Mouse (Mus musculus): ENCODE measurements around the gene Nat9. TPM values are rescaled to one million over a fixed set of nuclear protein-coding genes. Genes with fewer than 3 reads are reported as not detected.

Gene Nat9
- polyA plus RNA-seq, 1 experiment from 2014 or later: 13.7 TPM

DNA sequence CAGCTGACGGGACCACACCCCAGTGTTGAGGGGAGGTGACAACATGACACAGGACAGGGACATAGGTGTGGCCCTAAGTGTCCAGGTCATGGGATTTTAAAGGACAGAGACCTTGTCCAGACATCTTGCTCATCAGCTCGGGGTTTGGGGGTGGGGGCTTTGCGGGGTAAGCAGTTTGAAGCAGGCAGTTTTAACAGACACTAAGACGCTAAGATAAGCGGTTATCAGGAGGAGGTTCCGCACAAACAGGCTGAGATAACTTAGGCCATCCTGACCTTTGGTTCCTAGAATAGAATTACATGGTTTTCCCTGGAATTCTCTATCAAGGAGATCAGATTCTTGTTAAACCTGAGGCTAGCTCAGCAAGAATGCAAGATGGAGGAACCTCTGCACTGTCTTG lies 7.0 kb upstream of the Nat9 start:
- peaks cover 11% of the 10 kb centered on the region for H3K4me1 ChIP-seq (ENCODE audit: control insufficient read depth, insufficient read depth, low read length)
- no peak for ATAC-seq (replicated peaks; ENCODE audit: insufficient number of reproducible peaks, low FRiP score, low TSS enrichment)
- no peaks in the 10 kb centered on the region for H3K36me3 ChIP-seq (ENCODE audit: control insufficient read depth, insufficient read depth, low read length)
- H3K9ac ChIP-seq (ENCODE audit: low read depth, low read length): no peak overlapping the region
- no peaks in the 10 kb centered on the region for H3K27me3 ChIP-seq (ENCODE audit: control insufficient read depth, insufficient read depth, low read length)
- no peaks in the 10 kb centered on the region for H3K9me3 ChIP-seq (replicated peaks; ENCODE audit: control insufficient read depth, low read length)
- H3K27ac ChIP-seq (ENCODE audit: low read depth, low read length): no peak overlapping the region
- WGBS (ENCODE audit: insufficient replicate concordance): 37% methylated on average over 6 of the region's 6 CpGs
- H3K4me3 ChIP-seq (ENCODE audit: low read depth, low read length): no peak overlapping the region
- no peak overlapping the region for H3K4me2 ChIP-seq

DNA sequence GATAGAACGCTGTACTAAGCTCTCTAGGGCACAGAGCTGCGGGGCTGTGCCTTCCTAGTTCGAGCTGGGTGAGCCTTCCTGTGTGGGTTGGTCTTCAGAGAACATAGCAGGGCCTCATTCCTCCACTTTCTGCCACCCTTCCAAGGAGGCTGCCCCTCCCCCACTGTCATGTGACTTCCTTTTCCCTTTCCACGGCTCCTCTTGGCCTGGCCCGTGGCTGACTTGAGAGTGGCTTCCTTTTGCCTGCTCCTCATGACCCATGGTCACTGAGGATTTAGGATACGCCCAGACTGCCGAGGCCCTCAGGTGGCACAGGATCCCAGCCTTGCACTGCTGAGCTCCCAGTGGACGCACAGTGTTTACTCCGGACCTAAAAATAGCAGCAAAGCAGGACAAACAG lies 4.5 kb upstream of the Nat9 start:
- H3K36me3 ChIP-seq (ENCODE audit: control insufficient read depth, insufficient read depth, low read length): no peaks in the 10 kb centered on the region; the same call in 1 of the 2 replicates
- H3K4me2 ChIP-seq: no peak overlapping the region
- no peaks in the 10 kb centered on the region for H3K9me3 ChIP-seq (replicated peaks; ENCODE audit: control insufficient read depth, low read length)
- H3K27ac ChIP-seq (ENCODE audit: low read depth, low read length): 0 out of 2 replicates have a peak overlapping the region, but pooled peaks have one; percentile 54
- no peak for ATAC-seq (replicated peaks; ENCODE audit: insufficient number of reproducible peaks, low FRiP score, low TSS enrichment)
- no peak overlapping the region for H3K4me3 ChIP-seq (ENCODE audit: low read depth, low read length)
- H3K4me1 ChIP-seq (ENCODE audit: control insufficient read depth, insufficient read depth, low read length): peaks cover 15% of the 10 kb centered on the region
- no peaks in the 10 kb centered on the region for H3K27me3 ChIP-seq (ENCODE audit: control insufficient read depth, insufficient read depth, low read length)
- H3K9ac ChIP-seq (ENCODE audit: low read depth, low read length): no peak overlapping the region
- 34% methylated on average over 9 of the region's 9 CpGs for WGBS (ENCODE audit: insufficient replicate concordance)

DNA sequence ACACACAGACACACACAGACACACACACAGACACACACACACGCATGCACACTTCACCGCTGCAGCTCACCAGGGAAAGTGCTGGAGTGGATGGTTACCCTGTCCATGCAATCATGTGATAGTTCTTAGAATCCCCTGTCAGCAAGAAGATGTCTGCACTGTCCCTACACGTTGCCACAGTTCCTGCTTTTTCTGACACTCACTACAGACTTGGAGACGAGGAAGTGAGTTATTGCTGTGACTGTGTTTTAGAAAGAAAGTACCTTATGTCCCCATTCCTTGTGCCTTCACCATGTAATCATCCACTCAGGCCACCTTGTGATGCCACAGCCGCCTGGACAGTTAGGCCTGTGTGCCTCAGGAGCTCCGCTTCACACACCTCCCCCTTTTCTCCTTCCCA lies 1.6 kb upstream of the Nat9 start:
- no peaks in the 10 kb centered on the region; the same call in 1 of the 2 replicates for H3K36me3 ChIP-seq (ENCODE audit: control insufficient read depth, insufficient read depth, low read length)
- no peaks in the 10 kb centered on the region for H3K27me3 ChIP-seq (ENCODE audit: control insufficient read depth, insufficient read depth, low read length)
- WGBS (ENCODE audit: insufficient replicate concordance): 86% methylated on average over 6 of the region's 6 CpGs
- ATAC-seq (replicated peaks; ENCODE audit: insufficient number of reproducible peaks, low FRiP score, low TSS enrichment): no peak
- H3K4me1 ChIP-seq (ENCODE audit: control insufficient read depth, insufficient read depth, low read length): peaks cover 16% of the 10 kb centered on the region; the same call in 1 of the 2 replicates
- H3K9ac ChIP-seq (ENCODE audit: low read depth, low read length): no peak overlapping the region
- no peaks in the 10 kb centered on the region for H3K9me3 ChIP-seq (replicated peaks; ENCODE audit: control insufficient read depth, low read length)
- no peak overlapping the region for H3K4me3 ChIP-seq (ENCODE audit: low read depth, low read length)
- H3K4me2 ChIP-seq: no peak overlapping the region
- no peak overlapping the region for H3K27ac ChIP-seq (ENCODE audit: low read depth, low read length)

DNA sequence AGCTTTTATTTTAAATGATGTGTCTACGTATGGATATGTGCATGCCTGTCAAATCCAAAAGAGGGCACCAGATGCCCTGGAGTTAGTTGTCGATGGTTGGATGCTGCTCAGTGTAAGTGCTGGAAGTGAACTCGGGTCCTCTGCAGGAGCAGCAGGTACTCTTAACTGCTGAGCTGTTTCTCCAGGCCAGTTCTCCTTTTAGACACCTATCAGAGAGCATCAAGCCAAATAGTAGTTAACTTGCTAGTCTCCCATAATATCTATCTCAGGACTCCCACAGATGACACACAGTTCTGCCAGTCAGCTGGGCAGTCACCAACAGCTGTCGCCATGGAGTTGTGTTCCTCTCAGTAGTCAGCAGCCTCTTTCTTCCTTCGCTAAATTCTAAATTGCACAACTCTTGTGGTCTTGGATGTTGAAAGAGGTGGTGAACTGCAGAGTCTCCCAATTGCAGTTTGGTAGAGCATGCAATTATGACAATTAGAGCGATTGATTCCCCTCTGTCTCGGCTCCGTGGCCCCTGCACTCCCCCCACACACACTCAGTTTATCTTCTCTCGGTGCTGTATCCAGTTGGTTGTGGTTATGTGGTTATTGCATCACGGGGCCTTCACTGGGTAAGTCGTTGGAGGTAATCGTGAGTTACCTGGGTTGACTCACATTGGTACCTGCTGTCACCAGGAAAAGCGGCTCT lies 1.0 kb upstream of the Nat9 start:
- H3K4me3 ChIP-seq (ENCODE audit: low read depth, low read length): no peak overlapping the region
- H3K27ac ChIP-seq (ENCODE audit: low read depth, low read length): no peak overlapping the region
- ATAC-seq (replicated peaks; ENCODE audit: insufficient number of reproducible peaks, low FRiP score, low TSS enrichment): no peak
- no peaks in the 10 kb centered on the region; the same call in 1 of the 2 replicates for H3K27me3 ChIP-seq (ENCODE audit: control insufficient read depth, insufficient read depth, low read length)
- WGBS (ENCODE audit: insufficient replicate concordance): 82% methylated on average over 13 of the region's 13 CpGs
- no peak overlapping the region for H3K9ac ChIP-seq (ENCODE audit: low read depth, low read length)
- peaks cover 16% of the 10 kb centered on the region; the same call in 1 of the 2 replicates for H3K4me1 ChIP-seq (ENCODE audit: control insufficient read depth, insufficient read depth, low read length)
- H3K9me3 ChIP-seq (replicated peaks; ENCODE audit: control insufficient read depth, low read length): no peaks in the 10 kb centered on the region
- no peak overlapping the region for H3K4me2 ChIP-seq
- no peaks in the 10 kb centered on the region; the same call in 1 of the 2 replicates for H3K36me3 ChIP-seq (ENCODE audit: control insufficient read depth, insufficient read depth, low read length)

DNA sequence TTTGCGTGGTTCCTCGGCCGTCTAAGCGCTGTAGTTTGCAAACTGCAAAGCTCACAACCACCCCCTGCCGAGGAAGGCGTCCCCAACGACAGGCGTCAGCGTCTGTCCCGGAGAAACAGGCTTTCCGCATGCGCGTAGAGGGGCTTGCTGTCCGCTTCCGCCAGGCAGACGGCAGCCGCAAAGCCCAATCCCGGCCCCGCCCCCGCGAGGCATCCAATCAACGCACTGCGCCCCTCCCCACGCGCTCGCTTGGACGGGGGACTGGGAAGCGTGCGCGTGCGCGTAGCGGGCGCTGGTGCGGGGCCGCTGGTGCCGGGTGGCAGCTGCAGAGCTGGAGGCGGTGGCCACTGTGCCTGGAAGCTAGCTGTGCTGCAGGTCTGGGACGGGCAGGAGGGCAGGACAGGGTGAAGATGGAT lies 427 bp downstream of the Nat9 start, which contains the start of gene Tmem104:
Gene Tmem104 (plus strand): TSS at position 264 of the 416 bp plus-strand sequence.
- Histone ChIP-seq H3K4me1 (ENCODE audit: control insufficient read depth, insufficient read depth, low read length) (peaks cover 14% of the 10 kb centered on the region; the same call in 1 of the 2 replicates), H3K9ac (ENCODE audit: low read depth, low read length) (peak within 1 kb of the TSS; percentile 69), H3K9me3 (replicated peaks; ENCODE audit: control insufficient read depth, low read length) (no peaks in the 10 kb centered on the region), H3K4me2 (peak within 1 kb of the TSS; percentile 88), H3K36me3 (ENCODE audit: control insufficient read depth, insufficient read depth, low read length) (no peaks in the 10 kb centered on the region; the same call in 1 of the 2 replicates), H3K27ac (ENCODE audit: low read depth, low read length) (peak within 1 kb of the TSS; percentile 51; the same call in 1 of the 2 replicates), H3K4me3 (ENCODE audit: low read depth, low read length) (peak within 1 kb of the TSS; percentile 55), H3K27me3 (ENCODE audit: control insufficient read depth, insufficient read depth, low read length) (no peaks in the 10 kb centered on the region; the same call in 1 of the 2 replicates)
- ATAC-seq (replicated peaks; ENCODE audit: insufficient number of reproducible peaks, low FRiP score, low TSS enrichment): peak; percentile 91
- WGBS (ENCODE audit: insufficient replicate concordance): under 1% methylated on average over 39 of the region's 39 CpGs

DNA sequence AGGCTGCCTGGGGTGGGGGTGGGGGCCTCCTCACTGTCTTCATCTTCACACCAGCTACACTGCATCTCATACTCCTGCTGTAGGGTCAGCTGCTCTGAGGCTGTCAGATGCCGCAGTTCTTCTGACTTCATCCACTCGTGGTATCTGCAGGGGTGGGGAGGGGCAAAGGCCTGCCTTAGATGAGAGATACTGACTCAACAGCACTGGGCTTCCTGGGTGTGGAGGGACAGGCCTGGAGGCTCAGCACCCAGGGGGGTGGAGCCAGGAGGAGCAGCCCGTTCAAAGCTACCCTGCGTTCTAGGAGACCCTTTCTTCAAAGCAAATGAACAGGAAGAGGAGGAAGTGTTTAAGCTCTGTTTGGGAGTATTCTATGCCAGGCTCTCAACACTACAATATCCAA lies 2.7 kb downstream of the Nat9 start:
- ATAC-seq (replicated peaks; ENCODE audit: insufficient number of reproducible peaks, low FRiP score, low TSS enrichment): no peak
- Histone ChIP-seq H3K36me3 (ENCODE audit: control insufficient read depth, insufficient read depth, low read length) (no peaks in the 10 kb centered on the region; the same call in 1 of the 2 replicates), H3K27me3 (ENCODE audit: control insufficient read depth, insufficient read depth, low read length) (no peaks in the 10 kb centered on the region; the same call in 1 of the 2 replicates), H3K4me2 (no peak overlapping the region), H3K9ac (ENCODE audit: low read depth, low read length) (no peak overlapping the region), H3K9me3 (replicated peaks; ENCODE audit: control insufficient read depth, low read length) (no peaks in the 10 kb centered on the region), H3K27ac (ENCODE audit: low read depth, low read length) (no peak overlapping the region), H3K4me3 (ENCODE audit: low read depth, low read length) (no peak overlapping the region), H3K4me1 (ENCODE audit: control insufficient read depth, insufficient read depth, low read length) (0 out of 2 replicates have a peak, but pooled peaks cover 11% of the 10 kb centered on the region)
- 29% methylated on average over 4 of the region's 4 CpGs for WGBS (ENCODE audit: insufficient replicate concordance)

DNA sequence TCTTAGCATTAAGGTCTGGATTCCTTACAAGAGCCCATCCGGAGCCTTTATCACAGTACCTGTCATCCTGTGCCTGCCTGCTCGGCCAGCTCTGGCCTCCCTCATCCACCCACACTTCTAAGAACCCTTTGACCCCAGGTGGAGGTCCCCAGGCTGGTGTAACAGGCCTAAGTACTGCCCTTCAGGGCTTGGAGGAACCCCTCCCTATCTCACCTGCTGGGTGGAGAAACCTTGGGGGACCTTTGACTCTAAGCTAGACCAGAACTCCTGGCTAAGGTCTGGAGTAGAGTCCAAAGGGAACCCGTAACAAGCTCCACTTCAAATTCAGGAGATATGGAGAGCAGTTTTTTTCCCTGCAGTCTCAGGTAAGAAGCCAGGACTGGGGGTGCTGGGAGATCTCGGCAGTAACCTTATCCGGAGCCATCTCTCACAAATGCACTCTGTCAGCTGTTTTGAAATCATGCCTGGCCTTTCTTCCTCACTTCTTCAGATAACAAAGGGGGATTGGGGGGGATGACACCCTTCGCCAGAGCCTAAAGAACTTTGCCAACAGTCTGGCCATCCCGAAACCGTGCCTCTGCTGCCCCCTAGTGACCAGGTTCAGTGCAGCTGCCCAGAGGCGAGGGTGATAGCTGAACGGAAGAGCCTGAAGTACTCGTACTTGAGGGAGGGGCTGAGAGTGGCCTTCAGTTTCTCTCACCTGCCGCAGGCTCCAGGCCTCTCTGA lies 5.6 kb downstream of the Nat9 start:
- Histone ChIP-seq H3K27ac (ENCODE audit: low read depth, low read length) (no peak overlapping the region), H3K27me3 (ENCODE audit: control insufficient read depth, insufficient read depth, low read length) (no peaks in the 10 kb centered on the region; the same call in 1 of the 2 replicates), H3K9me3 (replicated peaks; ENCODE audit: control insufficient read depth, low read length) (no peaks in the 10 kb centered on the region), H3K9ac (ENCODE audit: low read depth, low read length) (no peak overlapping the region), H3K4me3 (ENCODE audit: low read depth, low read length) (no peak overlapping the region), H3K4me1 (ENCODE audit: control insufficient read depth, insufficient read depth, low read length) (peaks cover 12% of the 10 kb centered on the region; the same call in 1 of the 2 replicates), H3K4me2 (no peak overlapping the region), H3K36me3 (ENCODE audit: control insufficient read depth, insufficient read depth, low read length) (no peaks in the 10 kb centered on the region)
- 18% methylated on average over 12 of the region's 12 CpGs for WGBS (ENCODE audit: insufficient replicate concordance)
- no peak for ATAC-seq (replicated peaks; ENCODE audit: insufficient number of reproducible peaks, low FRiP score, low TSS enrichment)

DNA sequence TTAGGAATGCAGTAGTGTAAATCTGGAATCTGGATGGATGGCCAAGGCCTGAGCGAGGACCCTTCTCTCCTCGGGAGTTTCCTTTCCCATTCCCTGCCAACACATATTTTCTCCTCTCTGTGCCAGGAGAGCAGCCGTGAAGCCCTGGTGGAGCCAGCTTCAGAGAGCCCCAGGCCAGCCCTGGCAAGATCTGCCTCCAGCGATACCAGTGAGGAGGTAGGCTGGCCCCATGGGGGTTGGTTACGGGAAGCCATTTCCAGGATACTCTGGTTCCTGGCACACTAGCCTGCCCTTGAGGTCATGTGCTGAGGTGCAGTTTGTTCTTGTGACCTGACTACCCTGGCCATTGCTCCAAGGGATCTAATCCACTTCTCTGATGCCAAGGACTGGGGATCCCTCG lies 7.8 kb downstream of the Nat9 start:
- H3K4me2 ChIP-seq: no peak overlapping the region
- no peak overlapping the region for H3K27ac ChIP-seq (ENCODE audit: low read depth, low read length)
- H3K9ac ChIP-seq (ENCODE audit: low read depth, low read length): no peak overlapping the region
- 75% methylated on average over 6 of the region's 6 CpGs for WGBS (ENCODE audit: insufficient replicate concordance)
- H3K36me3 ChIP-seq (ENCODE audit: control insufficient read depth, insufficient read depth, low read length): no peaks in the 10 kb centered on the region
- no peak overlapping the region for H3K4me3 ChIP-seq (ENCODE audit: low read depth, low read length)
- peaks cover 6% of the 10 kb centered on the region for H3K27me3 ChIP-seq (ENCODE audit: control insufficient read depth, insufficient read depth, low read length)
- H3K4me1 ChIP-seq (ENCODE audit: control insufficient read depth, insufficient read depth, low read length): peaks cover 6% of the 10 kb centered on the region
- ATAC-seq (replicated peaks; ENCODE audit: insufficient number of reproducible peaks, low FRiP score, low TSS enrichment): no peak
- H3K9me3 ChIP-seq (replicated peaks; ENCODE audit: control insufficient read depth, low read length): no peaks in the 10 kb centered on the region
